Mouse (Mus musculus) urinary bladder, postnatal 25 days (tissue): ENCODE data around the gene Apeh.

Experiments
- DNase-seq: peaks from one replicate; pipeline ENCODE4 v3.0.0; 2022; ENCODE audit warnings: low spot score

The Apeh gene

DNA sequence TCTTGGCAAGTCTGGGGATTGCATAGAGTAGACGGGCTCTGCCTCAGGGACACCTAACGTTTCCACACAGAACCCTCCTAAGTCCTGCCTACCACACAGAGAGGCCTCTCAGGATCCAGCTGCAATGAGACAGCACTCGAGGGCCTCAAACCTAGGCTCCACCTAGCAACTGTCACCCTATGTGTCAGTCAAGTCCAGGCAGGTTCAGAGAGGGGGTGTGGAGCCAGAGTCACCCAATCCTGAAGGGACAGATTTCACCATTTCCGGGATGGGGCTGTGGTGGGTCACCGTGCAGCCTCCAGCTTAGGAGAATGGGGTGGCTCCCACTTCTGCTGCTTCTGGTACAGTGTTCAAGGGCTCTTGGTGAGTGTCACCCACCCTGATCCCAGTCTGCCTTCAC lies 14.2 kb downstream of the Apeh start, which contains the start of gene Mst1:
TSS of gene Mst1 (plus strand) at position 269 of the 400 bp plus-strand sequence.
- no peak for DNase-seq

DNA sequence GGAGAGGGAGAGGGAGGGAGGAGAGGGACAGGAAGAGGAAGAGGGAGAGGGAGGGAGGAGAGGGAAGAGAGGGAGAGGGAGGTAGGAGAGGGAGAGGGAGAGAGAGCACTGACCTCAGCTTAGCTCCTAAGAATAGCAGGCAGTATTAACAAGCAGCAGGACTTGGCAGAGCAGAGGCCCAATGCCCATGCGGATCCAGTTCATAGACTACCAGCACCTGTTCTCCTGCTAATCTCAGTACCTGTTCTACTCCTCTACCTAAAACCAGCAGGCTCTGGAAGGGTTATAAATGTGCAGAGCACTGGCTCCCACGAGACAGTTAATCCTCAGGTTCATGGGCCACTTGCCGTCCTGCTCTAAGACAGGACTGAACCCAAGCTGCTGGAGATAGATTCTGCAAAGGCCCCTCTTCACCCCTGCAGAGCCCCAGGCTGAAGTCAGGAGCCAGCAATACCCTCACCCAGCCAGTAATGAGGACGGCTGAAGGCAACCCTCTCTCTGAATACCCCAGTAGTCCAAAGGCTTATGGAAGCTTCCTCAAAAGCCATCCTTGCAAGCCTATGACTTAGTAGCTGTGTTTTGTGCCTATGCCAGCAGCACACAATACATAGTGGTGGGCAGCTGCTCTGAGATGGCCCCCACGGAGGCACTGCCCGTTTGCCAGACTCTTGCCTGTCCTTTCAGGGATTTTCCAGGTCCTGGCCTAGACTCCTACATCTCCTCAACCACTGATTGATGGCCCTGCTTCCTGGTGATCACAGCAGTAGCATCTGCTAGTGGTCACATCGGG lies 21.1 kb downstream of the Apeh start:
- no peak for DNase-seq

DNA sequence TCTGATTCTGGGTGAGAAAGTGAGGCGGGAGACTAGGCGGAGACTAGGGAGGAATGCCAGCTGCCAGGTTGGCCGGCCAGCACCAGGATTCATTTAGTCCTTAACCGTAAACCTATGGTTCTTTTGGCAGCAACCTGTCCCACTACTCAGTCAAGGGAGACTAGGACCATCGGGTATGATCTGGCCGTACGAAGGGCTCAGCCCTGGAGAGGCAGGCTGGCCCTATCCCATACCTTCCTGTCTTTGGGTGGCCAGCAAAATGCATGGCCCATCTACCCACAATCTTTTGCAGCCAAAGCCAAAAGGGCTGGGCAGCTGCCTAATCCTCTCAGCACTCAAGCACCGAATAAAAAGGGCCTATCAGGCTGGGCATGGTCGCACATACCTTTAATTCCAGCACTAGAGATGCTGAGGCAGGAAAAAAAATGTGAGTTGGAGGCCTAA lies 21.9 kb downstream of the Apeh start:
- DNase-seq = no peak

DNA sequence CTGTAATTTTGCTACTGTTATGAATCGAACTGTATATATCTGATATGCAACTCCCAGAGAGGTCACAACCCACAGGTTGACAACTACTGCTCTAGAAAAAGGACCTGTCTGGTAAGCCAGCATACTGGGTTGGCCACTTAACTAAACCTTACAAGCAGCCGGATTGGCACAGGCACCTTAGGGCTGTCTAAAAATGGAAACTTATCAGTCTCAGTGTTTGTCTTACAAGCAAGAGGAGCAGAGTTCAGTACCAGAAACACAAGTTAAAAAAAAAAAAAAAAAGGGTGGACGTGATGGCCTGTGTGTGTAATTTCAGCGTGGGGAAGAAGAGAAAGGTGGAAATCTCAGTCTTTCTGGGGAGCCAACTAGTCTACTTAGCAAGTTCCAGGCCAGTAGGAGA lies 22.6 kb downstream of the Apeh start:
- no peak for DNase-seq

DNA sequence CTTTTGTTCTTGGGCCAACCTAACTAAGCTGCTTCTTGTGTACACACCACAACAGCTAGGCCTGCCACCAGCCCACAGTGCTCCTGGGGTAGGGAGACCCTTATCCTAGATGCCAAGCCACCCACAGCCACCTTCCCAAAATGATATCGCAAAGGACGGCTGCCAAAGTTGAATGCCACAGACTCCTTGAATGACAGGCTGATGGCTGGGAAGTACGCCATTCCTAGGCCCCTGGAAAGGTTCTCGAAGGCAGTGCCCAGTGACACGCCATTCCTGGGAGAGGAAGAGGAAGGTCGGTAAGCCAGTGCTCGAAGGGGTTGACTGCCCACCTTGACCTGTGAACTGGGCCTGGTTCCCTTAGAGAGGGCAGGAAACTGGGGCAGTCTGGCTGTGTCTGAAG lies 24.9 kb downstream of the Apeh start:
- DNase-seq = no peak

DNA sequence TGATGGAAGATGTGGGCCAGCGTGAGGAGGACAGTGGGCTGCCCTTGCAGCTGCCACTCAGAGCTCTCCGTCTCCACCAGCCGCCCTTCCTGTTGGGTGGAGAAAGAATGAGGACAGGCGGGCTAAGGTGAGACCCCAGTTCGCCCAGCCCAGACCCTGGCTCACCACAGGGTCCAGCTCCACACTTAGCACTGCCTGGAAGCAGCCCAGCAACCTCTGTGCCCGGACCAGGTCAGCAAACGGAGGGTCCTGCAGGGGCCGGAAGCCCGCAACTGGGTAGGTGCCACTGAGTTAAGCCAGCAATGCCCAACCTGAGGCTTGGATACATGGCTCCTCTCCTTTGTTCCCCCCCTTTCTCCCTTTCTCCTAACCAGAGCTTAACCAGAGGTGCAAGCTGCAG lies 25.4 kb downstream of the Apeh start:
- no peak for DNase-seq

DNA sequence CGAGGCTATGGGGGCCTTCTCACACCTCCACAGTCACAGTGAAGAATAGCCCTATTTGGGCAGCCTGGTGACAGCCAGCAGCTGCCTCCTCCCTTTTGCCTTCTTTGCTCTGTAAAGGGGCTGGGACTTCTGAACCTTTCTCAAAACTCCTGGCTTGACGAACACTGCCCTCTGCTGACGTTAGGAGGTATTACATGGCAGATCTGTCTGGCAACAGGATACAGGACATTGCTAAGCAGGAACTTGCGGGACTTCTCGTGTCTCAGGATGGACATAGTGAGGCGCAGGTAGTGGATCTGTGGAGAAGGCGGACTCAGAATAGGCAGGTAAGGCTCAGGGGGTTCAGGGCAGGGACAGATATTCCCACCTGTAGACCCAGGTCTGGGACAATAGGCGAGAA lies 26.5 kb downstream of the Apeh start:
- peak; percentile 81 for DNase-seq

DNA sequence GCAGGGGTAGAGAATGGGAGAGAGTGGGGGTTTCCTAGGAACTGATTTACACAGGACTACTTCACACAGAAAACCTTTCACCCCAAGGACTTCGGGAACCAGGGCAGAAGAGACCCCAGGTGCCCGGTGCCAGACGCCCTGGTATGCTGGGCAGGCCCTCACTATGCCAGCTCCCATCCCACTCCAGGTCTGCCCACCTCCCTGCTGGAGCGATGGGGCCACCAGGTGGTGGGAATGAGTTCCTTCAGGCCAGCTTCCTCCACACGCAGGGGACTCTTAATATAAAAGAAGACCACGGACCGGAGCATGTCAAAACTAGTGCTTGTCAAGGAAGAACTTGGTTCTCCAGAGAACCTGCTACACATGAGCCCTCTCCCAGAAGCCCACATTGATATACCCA lies 27.2 kb downstream of the Apeh start:
- no peak for DNase-seq

DNA sequence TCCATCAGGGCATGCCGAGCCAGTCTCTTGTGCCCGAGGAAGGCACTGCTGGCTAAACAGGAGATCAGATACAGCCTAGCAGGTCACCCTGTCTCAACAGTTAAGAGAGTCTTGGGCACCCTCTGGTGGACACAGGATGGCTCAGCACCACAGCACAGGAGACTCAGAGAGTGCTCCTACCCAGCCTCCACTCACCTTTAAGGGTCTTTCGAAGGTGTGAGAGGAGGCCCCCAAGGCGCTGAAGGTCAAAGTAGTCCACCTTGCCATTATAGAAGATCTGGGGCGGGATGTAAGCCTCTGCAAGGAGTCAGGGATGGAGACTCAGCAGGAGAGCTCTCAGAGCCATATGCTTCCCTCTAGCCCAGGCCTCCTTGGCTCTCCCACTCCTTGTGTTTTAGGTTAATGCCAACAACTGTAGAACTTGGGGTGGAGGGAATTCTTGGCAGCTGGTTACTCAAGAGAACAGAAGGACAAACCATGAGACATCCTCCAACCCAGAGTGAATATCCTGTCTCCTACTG lies 28.9 kb downstream of the Apeh start:
- peak; percentile 56 for DNase-seq

DNA sequence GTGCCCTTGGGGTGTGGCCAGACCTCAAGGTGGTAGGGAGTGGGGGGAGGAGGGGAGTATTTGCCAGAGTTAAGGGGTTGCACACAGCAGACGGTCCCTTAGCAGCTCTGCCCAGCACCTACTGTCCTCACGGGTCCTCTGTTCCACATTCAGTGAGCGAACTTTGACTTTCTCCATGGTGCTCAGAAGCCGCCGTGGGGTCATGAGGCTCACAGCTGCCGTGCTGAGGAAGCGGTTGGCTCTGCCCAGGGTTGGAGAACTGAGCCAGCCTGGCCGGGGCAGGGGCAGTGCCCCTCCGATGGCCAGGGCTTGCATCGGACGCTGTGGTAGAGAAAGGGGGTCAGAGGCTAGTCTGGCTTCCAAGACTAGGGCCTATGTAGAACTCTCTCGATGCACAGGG lies 31.0 kb downstream of the Apeh start:
- DNase-seq = no peak

DNA sequence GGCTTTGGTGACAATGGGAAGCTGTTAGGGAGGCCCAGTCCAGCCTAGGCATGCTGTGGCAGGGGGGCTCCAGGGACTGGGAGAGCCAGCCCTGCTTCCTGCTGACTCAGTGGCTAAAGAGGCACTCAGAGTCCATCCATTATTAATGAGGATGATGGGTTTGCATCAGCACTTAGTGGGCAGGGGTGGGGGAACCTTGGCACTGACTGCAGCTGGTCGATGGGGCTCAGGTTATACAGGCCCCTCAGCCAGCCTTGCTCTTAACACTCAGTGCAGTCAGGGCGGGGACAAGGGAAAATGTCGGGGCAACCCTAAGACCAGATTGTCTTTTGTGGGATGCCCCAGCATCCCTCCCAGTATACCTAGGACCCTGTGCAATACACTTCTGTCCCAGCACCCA lies 32.3 kb downstream of the Apeh start:
- no peak for DNase-seq

DNA sequence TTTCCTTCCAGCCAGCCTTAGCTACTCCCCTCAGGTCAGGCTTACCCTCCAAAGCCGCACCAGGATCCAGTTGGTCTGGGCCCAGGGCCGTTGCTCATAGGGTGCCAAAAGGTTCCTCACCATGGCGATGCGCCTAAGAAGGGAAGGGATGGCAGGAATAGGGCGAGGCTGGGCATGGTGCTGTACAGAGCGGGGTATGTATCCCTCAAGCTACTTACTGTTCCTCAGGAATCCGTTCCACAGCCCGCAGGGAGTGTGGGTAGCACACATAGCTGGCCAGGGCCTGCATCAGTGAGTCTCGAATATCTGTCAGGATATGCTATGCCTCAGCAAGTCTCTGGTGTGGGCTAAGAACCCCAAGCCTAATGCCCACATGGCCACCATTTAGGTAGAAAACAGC lies 36.1 kb downstream of the Apeh start:
- DNase-seq = no peak

DNA sequence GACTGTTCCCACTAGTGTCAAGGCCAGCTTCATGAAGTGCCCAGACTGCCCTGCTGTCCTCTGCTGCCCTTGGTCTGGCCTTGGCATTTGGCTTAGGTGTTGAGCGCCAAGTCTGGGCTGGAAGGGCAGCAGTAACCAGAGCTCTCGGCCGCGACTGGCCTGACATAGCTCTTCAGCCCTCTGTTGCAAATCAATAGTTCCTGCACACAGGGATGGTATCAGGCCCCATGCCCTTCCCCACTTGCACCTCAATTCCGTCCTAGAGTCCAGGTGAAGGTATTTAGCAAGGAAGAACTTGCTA lies 37.2 kb downstream of the Apeh start:
- no peak for DNase-seq

DNA sequence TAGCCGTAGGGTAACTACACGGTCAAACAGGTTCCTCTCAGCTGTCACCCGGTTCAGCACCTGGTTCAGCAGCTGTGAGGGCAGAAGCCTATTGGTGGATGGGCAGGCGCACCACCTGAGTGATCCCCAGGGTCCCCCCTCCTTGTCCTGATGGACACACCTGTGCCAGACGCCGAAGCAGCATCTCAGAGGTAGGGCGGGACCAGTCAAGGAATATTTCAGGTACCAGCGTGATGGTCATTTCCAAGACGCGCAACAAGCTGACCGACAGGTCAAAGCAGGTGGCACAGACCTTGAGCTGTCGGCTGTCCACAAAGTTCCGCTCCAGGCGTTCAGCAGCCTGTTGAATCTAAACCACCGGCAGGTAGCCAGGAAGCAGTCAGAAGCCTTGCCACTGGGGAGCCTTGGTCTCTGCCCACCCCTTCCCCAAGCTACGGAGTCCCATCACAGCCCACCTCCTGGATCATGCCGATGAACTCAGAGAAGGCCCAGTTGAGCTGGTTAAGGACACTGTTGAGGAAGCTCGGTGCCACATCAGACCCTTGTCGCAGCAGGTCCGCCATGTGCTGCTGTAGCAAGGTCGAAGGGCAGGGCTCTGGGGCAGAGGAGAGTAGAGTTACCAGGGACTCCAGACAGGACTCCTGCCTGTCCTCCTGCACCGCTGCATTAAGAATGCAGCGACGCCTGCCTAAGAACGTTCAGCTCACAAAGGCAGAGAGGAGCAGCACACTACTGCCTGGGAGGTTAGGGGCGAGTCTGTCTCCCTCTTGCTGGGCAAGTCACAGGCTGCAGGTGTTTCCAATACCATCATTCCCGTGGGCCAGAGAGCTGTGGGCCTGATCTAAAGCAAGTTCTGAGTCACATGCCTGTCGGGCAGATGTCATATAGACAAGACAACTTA lies 37.8 kb downstream of the Apeh start:
- DNase-seq = no peak

DNA sequence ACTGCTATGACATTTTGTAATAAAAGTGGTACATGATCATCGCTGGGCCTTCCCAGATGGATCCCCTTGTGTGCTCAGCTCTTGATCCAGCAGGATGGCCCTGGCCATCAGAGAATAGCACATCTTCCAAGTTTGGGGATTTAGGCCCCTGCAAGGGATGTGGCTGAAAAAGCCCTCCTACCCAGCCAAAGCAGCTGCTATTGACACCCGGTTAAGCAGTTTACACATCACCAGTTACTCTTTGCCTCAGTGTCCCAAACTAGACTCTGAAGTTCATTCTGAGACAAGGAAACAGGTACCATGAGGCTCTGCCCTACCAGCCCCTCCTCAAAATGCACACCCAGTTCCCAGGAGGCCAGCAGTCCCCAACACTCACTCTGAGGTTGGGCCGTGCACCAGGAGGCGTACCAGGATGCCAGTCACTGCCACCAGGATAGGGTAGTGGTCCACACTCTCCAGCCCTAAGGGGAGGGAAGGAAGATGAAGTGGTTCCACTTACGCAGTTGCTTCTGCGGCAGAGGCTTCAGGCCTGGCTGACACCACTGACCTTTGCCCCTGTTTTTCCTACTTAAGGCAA lies 38.7 kb downstream of the Apeh start:
- no peak for DNase-seq

DNA sequence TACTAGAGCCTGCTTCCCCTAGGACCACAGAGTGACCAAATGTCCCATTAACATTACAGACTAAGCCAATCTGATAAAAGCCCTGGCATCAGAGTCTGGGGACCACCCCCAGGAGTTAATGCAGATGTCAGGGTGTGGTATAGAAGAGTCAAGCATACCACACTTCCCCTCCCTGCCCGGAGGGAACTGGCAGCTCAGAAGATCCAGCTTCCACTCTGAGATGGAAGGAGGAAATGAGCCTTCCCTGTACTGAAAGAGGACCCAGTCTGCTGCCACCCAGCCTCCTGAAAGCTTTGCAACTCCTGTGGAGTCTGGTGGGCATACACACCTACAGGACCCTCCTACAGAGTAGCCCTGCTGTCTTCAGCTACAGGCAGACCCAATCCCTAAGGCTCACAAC lies 39.3 kb downstream of the Apeh start:
- no peak for DNase-seq

DNA sequence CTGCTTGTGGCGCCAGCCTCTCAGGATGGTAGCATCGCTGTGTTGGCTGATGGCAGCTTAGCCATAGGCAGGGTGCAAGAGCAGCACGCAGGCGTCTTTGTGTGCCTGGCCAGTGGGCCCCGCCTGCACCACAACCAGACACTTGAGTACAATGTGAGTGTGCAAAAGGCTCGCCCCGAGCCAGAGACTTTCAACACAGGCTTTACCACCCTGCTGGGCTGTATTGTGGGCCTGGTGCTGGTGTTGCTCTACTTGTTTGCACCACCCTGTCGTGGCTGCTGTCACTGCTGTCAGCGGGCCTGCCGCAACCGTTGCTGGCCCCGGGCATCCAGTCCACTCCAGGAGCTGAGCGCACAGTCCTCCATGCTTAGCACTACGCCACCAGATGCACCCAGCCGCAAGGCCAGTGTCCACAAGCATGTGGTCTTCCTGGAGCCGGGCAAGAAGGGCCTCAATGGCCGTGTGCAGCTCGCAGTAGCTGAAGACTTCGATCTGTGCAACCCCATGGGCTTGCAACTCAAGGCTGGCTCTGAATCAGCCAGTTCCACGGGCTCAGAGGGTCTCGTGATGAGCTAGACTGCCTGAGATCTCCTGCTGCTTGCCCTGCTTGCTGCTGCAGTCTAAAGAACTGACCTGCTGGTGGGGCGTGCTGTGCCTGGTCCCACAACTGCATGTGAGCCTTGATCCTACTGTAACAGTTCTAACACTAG lies 39.9 kb downstream of the Apeh start:
- no peak for DNase-seq

DNA sequence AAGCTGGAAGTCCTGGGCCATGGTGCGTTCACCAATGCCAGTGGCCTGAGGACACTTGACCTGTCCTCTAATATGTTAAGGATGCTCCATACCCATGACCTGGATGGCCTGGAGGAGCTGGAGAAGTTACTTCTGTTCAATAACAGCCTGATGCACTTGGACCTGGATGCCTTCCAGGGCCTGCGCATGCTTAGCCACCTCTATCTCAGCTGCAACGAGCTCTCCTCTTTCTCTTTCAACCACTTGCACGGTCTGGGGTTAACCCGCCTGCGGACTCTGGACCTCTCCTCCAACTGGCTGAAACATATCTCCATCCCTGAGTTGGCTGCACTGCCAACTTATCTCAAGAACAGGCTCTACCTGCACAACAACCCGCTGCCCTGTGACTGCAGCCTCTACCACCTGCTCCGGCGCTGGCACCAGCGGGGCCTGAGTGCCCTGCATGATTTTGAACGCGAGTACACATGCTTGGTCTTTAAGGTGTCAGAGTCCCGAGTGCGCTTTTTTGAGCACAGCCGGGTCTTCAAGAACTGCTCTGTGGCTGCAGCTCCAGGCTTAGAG lies 40.7 kb downstream of the Apeh start:
- no peak for DNase-seq

DNA sequence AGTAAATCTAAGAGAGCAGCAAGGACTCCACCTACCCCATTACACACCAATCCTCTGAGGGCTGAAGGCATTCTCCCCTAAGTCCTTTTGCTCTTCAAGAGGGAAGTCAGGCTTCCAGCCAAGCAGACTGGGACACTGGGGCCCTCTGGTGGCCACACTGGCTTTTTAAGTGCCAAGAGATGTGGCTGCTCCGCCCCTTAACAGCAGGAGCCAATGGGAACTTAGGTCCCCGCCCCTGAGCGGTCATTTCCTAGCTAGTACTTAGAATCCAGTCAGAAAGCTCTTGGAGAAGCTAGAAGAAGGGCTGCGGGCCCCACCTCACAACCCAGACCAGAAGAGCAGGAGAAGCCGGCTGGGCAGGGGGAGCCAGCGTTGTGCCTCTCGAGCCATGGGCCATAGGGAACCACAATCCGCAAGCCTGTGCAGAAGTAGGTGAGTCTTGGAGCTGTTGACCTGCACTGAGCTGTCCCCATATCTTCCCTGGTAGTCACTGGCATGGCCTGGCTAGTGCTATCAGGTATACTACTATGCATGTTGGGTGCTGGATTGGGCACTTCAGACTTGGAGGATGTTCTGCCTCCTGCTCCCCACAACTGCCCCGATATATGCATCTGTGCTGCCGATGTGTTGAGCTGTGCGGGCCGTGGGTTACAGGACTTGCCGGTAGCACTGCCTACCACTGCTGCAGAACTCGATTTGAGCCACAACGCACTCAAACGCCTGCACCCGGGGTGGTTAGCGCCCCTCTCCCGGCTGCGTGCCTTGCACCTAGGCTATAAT lies 41.3 kb downstream of the Apeh start, which contains the start of gene Amigo3:
TSS of gene Amigo3 (plus strand) at position 275 of the 780 bp plus-strand sequence.
- DNase-seq = peak; percentile 96

DNA sequence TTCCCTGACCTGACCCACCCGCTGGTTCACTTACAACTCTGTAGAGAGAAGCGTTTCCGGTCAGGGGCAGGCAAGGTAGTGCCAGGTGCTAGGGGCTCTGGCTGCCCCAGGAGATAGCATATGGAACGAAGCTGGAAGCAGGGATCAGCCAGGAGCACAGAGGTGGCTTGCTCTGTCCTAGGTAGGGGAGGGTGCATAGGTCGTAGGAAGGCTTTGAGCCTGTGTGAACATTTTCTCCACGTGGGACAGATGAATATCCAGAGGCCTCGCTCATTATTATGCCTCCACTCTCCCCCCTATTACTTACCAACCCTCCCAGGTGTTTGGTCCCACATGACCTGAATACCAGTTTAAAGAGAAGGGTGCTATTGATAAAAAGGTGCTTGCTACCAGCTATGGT lies 42.0 kb downstream of the Apeh start:
- DNase-seq = no peak

DNA sequence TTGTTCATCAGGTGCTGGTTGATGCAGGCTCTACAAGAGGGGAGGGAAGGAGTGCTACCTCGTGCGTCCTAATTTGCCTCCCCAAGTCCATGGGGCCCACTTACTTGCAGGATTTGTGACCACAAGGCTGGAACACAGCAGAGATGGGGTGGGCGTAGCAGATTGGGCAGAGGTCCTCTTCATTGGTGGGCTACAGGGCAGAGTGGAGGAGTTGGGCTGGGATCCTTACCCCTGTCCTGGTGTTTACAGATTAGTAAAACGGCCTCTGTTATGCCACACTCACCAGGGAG lies 42.5 kb downstream of the Apeh start:
- DNase-seq = no peak
